Mouse (Mus musculus) MEL (cell line): ENCODE results near the gene Nacc2. TPM values are rescaled to one million over a fixed set of nuclear protein-coding genes. Genes with fewer than 3 reads are reported as not detected.

Experiments
- DNase-seq: peaks from one replicate; pipeline ENCODE4 v3.0.0; 2011; ENCODE audit warnings: low read depth, low spot score
- H3K27ac ChIP-seq: 2 replicates; pipeline ENCODE4 v1.5.1; 2012; ENCODE audit warnings: low read depth, mild to moderate bottlenecking, control low read depth, low read length, moderate library complexity; ENCODE audit not compliant: control insufficient read depth
- H3K27me3 ChIP-seq, 2 experiments: fragments of 150-350 bp in 1 of 2; sonication (generic) in 1 of 2; 2 replicates each; pipeline ENCODE4 v1.6.1; 2012; ENCODE audit warnings: low read length in 2 of 2, mild to moderate bottlenecking in 2 of 2, improper control_type of control experiment in 1 of 2, moderate library complexity in 1 of 2; ENCODE audit not compliant: insufficient read depth in 2 of 2, control insufficient read depth in 1 of 2
- H3K36me3 ChIP-seq, 2 experiments: 2 replicates each; pipeline ENCODE4 v1.6.1; 2012 to 2014; ENCODE audit warnings: low read length in 2 of 2, improper control_type of control experiment in 1 of 2, inconsistent platforms in 1 of 2, mild to moderate bottlenecking in 1 of 2; ENCODE audit not compliant: insufficient read depth in 2 of 2, control insufficient read depth in 1 of 2
- H3K4me1 ChIP-seq, 2 experiments: fragments of 150-350 bp in 1 of 2; sonication (generic) in 1 of 2; 2 replicates each; pipeline ENCODE4 v1.6.1; 2012; ENCODE audit warnings: low read length in 2 of 2, improper control_type of control experiment in 1 of 2, mild to moderate bottlenecking in 1 of 2; ENCODE audit not compliant: insufficient read depth in 2 of 2, control insufficient read depth in 1 of 2
- H3K4me3 ChIP-seq, 2 experiments: fragments of 150-350 bp in 1 of 2; sonication (generic) in 1 of 2; 2 replicates each; pipeline ENCODE4 v1.5.1; 2012; ENCODE audit warnings: low read depth in 2 of 2, low read length in 2 of 2, mild to moderate bottlenecking in 2 of 2, moderate library complexity in 2 of 2, control low read depth in 1 of 2, improper control_type of control experiment in 1 of 2; ENCODE audit not compliant: control insufficient read depth in 1 of 2, insufficient read depth in 1 of 2
- H3K79me2 ChIP-seq: 2 replicates; pipeline ENCODE4 v1.6.1; 2012; ENCODE audit warnings: mild to moderate bottlenecking, low read length, moderate library complexity; ENCODE audit not compliant: control insufficient read depth, poor library complexity, insufficient read depth
- H3K9ac ChIP-seq: 2 replicates; pipeline ENCODE4 v1.6.1; 2012; ENCODE audit warnings: low read depth, mild to moderate bottlenecking, control low read depth, low read length, moderate library complexity; ENCODE audit not compliant: control insufficient read depth, poor library complexity, severe bottlenecking
- H3K9me3 ChIP-seq: fragments of 150-350 bp; sonication (generic); replicated peaks from 2 replicates; pipeline ENCODE4 v1.6.1; 2012; ENCODE audit warnings: mild to moderate bottlenecking, low read length, improper control_type of control experiment, moderate library complexity; ENCODE audit not compliant: insufficient read depth
- CHD1 ChIP-seq: IDR thresholded peaks from 2 replicates; pipeline ENCODE4 v1.6.1; 2012; ENCODE audit warnings: low read depth, mild to moderate bottlenecking, inconsistent platforms, low read length, improper control_type of control experiment
- EP300 ChIP-seq, 2 experiments: IDR thresholded peaks; 2 replicates each; pipeline ENCODE4 v1.6.1; 2011; ENCODE audit warnings: improper control_type of control experiment in 2 of 2, low read length in 2 of 2, low read depth in 1 of 2, mild to moderate bottlenecking in 1 of 2
- HCFC1 ChIP-seq: IDR thresholded peaks from 2 replicates; pipeline ENCODE4 v1.6.1; 2012; ENCODE audit warnings: low read depth, mild to moderate bottlenecking, inconsistent platforms, low read length, improper control_type of control experiment, moderate library complexity
- KAT2A ChIP-seq: conservative IDR thresholded peaks from 2 replicates; pipeline ENCODE4 v1.6.1; 2012; ENCODE audit warnings: low read depth, low read length, improper control_type of control experiment, inconsistent platforms
- MAX ChIP-seq: IDR thresholded peaks from 2 replicates; pipeline ENCODE4 v1.6.1; 2011; ENCODE audit warnings: low read length, improper control_type of control experiment
- MEF2A ChIP-seq: IDR thresholded peaks from 2 replicates; pipeline ENCODE4 v1.6.1; 2014; ENCODE audit warnings: low read depth, mild to moderate bottlenecking, inconsistent platforms, low read length, improper control_type of control experiment; ENCODE audit not compliant: poor library complexity, insufficient replicate concordance, severe bottlenecking; ENCODE audit errors: extremely low read depth
- MYC ChIP-seq: IDR thresholded peaks from 2 replicates; pipeline ENCODE4 v1.6.1; 2011; ENCODE audit warnings: low read depth, mild to moderate bottlenecking, low read length, improper control_type of control experiment, moderate library complexity
- NELFE ChIP-seq: IDR thresholded peaks from 2 replicates; pipeline ENCODE4 v1.6.1; 2011; ENCODE audit warnings: low read depth, low read length, improper control_type of control experiment
- NRF1 ChIP-seq: IDR thresholded peaks from 2 replicates; pipeline ENCODE4 v1.6.1; 2014; ENCODE audit warnings: low read depth, mild to moderate bottlenecking, inconsistent platforms, low read length, improper control_type of control experiment, moderate library complexity; ENCODE audit not compliant: poor library complexity, insufficient read depth, severe bottlenecking
- POLR2A ChIP-seq, 2 experiments: IDR thresholded peaks; 2 replicates each; pipeline ENCODE4 v1.6.1; 2011 to 2012; ENCODE audit warnings: low read length in 2 of 2, mild to moderate bottlenecking in 2 of 2, control low read depth in 1 of 2, improper control_type of control experiment in 1 of 2, low read depth in 1 of 2, moderate library complexity in 1 of 2; ENCODE audit not compliant: control insufficient read depth in 1 of 2, insufficient read depth in 1 of 2, poor library complexity in 1 of 2
- POLR2AphosphoS5 ChIP-seq: IDR thresholded peaks from 2 replicates; pipeline ENCODE4 v1.6.1; 2012; ENCODE audit warnings: low read depth, borderline replicate concordance, mild to moderate bottlenecking, inconsistent platforms, low read length, moderate library complexity, mixed read lengths
- RAD21 ChIP-seq: IDR thresholded peaks from 2 replicates; pipeline ENCODE4 v1.6.1; 2011; ENCODE audit warnings: mild to moderate bottlenecking, low read depth, low read length, improper control_type of control experiment
- RCOR1 ChIP-seq: IDR thresholded peaks from 2 replicates; pipeline ENCODE4 v1.6.1; 2012; ENCODE audit warnings: low read depth, mild to moderate bottlenecking, inconsistent platforms, low read length, improper control_type of control experiment
- SIN3A ChIP-seq: IDR thresholded peaks from 2 replicates; pipeline ENCODE4 v1.6.1; 2012; ENCODE audit warnings: low read length, improper control_type of control experiment, inconsistent platforms
- TBP ChIP-seq: IDR thresholded peaks from 2 replicates; pipeline ENCODE4 v1.8.0; 2011; ENCODE audit warnings: low read depth, low read length, improper control_type of control experiment
- UBTF ChIP-seq: IDR thresholded peaks from 2 replicates; pipeline ENCODE4 v1.6.1; 2012; ENCODE audit warnings: low read depth, mild to moderate bottlenecking, inconsistent platforms, low read length, improper control_type of control experiment, moderate library complexity, borderline replicate concordance; ENCODE audit not compliant: insufficient read depth
- ZC3H11A ChIP-seq: IDR thresholded peaks from 2 replicates; pipeline ENCODE4 v1.6.1; 2012; ENCODE audit warnings: low read depth, mild to moderate bottlenecking, inconsistent platforms, low read length, improper control_type of control experiment
- ZKSCAN1 ChIP-seq: IDR thresholded peaks from 2 replicates; pipeline ENCODE4 v1.6.1; 2012; ENCODE audit warnings: low read depth, mild to moderate bottlenecking, inconsistent platforms, low read length, improper control_type of control experiment, moderate library complexity
- polyA plus RNA-seq, 2 experiments: library from polyadenylated mRNA; stranded (reverse) in 1 of 2; unstranded in 1 of 2; fragments of >175 nt in 1 of 2; fragments of >200 nt in 1 of 2; gene quantifications; 2 replicates each; pipeline versions ENCODE4 v1.2.1 to v1.2.4; 2012; ENCODE audit warnings: low replicate concordance in 2 of 2, low read depth in 1 of 2; ENCODE audit not compliant: insufficient read length in 2 of 2, insufficient read depth in 1 of 2, missing spikeins in 1 of 2
- total RNA-seq: library from RNA; depleted of rRNA; stranded (reverse); fragments of 300-350 nt; gene quantifications from 2 replicates; pipeline ENCODE4 v1.2.3, GENCODE M21; 2012

Nacc2 gene
- total and polyA plus RNA-seq, 3 experiments = 0.19 to 1.7 TPM; not detected in 1

GRCm38 (mm10) chr2:26042603-26043002 is 80.4 kb downstream of the Nacc2 start:
- H3K27ac ChIP-seq = no peak overlapping the region
- TF ChIP-seq UBTF = no peak
- no peak for TF ChIP-seq NRF1
- TF ChIP-seq POLR2A (IDR thresholded peaks at IDR 0.05; ENCODE audit: control insufficient read depth in 1 of 2, insufficient read depth in 1 of 2, low read depth in 1 of 2, low read length in 2 of 2, poor library complexity in 1 of 2) = no peak
- no peak for TF ChIP-seq NELFE
- TF ChIP-seq KAT2A = no peak
- TF ChIP-seq ZKSCAN1 = no peak
- no peak for TF ChIP-seq POLR2AphosphoS5
- DNase-seq = no peak
- H3K79me2 ChIP-seq = no peaks in the 10 kb centered on the region
- H3K9me3 ChIP-seq = no peaks in the 10 kb centered on the region
- H3K4me1 ChIP-seq = no peaks in the 10 kb centered on the region
- no peak overlapping the region for H3K4me3 ChIP-seq
- no peak overlapping the region for H3K9ac ChIP-seq
- no peaks in the 10 kb centered on the region for H3K36me3 ChIP-seq
- H3K27me3 ChIP-seq = peaks cover 0 to 5% of the 10 kb centered on the region in 2 experiments; a peak in 3 of 4 replicates

- Histone ChIP-seq H3K4me1 (no peaks in the 10 kb centered on the region), H3K27ac (no peak overlapping the region)
These were observed 81.7 kb downstream of the Nacc2 start for GRCm38 (mm10) chr2:26041163-26041810.

GRCm38 (mm10) chr2:26039951-26040350 is 83.1 kb downstream of the Nacc2 start:
- Histone ChIP-seq H3K4me3 (no peak overlapping the region), H3K79me2 (no peaks in the 10 kb centered on the region), H3K9ac (no peak overlapping the region), H3K27ac (no peak overlapping the region), H3K9me3 (no peaks in the 10 kb centered on the region)
- no peak for DNase-seq
- no peak for TF ChIP-seq UBTF
- TF ChIP-seq POLR2A (IDR thresholded peaks at IDR 0.05; ENCODE audit: control insufficient read depth in 1 of 2, insufficient read depth in 1 of 2, low read depth in 1 of 2, low read length in 2 of 2, poor library complexity in 1 of 2) = no peak
- no peak for TF ChIP-seq EP300 (IDR thresholded peaks at IDR 0.05; ENCODE audit: low read depth in 1 of 2, low read length in 2 of 2)
- no peak for TF ChIP-seq NRF1
- no peak for TF ChIP-seq MEF2A
- TF ChIP-seq ZC3H11A = no peak
- no peak for TF ChIP-seq ZKSCAN1
- TF ChIP-seq MYC = no peak
- TF ChIP-seq CHD1 = no peak
- no peak for TF ChIP-seq POLR2AphosphoS5
- TF ChIP-seq RAD21 = no peak
- TF ChIP-seq RCOR1 = no peak
- no peak for TF ChIP-seq TBP
- TF ChIP-seq HCFC1 = no peak
- no peak for TF ChIP-seq MAX
- TF ChIP-seq SIN3A = no peak
- TF ChIP-seq, all 39 proteins: peak for 0
- Histone ChIP-seq H3K4me1 (no peaks in the 10 kb centered on the region), H3K36me3 (no peaks in the 10 kb centered on the region), H3K27me3 (no peaks in the 10 kb centered on the region; a peak in 2 of 4 replicates)

More at GRCm38 (mm10) chr2:26041163-26041810, 81.7 kb downstream of the Nacc2 start:
- Histone ChIP-seq H3K79me2 (no peaks in the 10 kb centered on the region), H3K9me3 (no peaks in the 10 kb centered on the region)
- no peak for DNase-seq
- TF ChIP-seq MAX (no peak), SIN3A (no peak)
- TF ChIP-seq, all 39 proteins: peak for 0
- Histone ChIP-seq H3K27me3 (no peaks in the 10 kb centered on the region; a peak in 1 of 4 replicates), H3K9ac (no peak overlapping the region), H3K4me3 (no peak overlapping the region), H3K36me3 (no peaks in the 10 kb centered on the region)
